Mouse (Mus musculus) cortical plate, adult 2 months (tissue): ENCODE measurements around the gene Plxna4. TPM values are rescaled to one million over a fixed set of nuclear protein-coding genes. Genes with fewer than 3 reads are reported as not detected.
A peak's percentile ranks its signal among the peaks of the same experiment; 100 is the strongest.

Source experiments
- H3K27ac ChIP-seq: fragments of 200-500 bp; 2 replicates; pipeline ENCODE4 v1.5.1; 2012; ENCODE audit warnings: low read length, control low read depth, inconsistent platforms; ENCODE audit not compliant: insufficient read depth
- H3K4me1 ChIP-seq: fragments of 200-500 bp; 2 replicates; pipeline ENCODE4 v1.6.1; 2011; ENCODE audit warnings: low read length; ENCODE audit not compliant: control insufficient read depth, insufficient read depth
- H3K4me3 ChIP-seq: fragments of 200-500 bp; 2 replicates; pipeline ENCODE4 v1.5.1; 2011; ENCODE audit warnings: mild to moderate bottlenecking, low read length, control low read depth; ENCODE audit not compliant: insufficient read depth
- CTCF ChIP-seq: fragments of 200-500 bp; IDR thresholded peaks from 2 replicates; pipeline ENCODE4 v1.5.1; 2011; ENCODE audit warnings: mild to moderate bottlenecking, control low read depth, low read length; ENCODE audit not compliant: insufficient read depth; ENCODE audit errors: extremely low read depth
- POLR2A ChIP-seq: fragments of 200-500 bp; IDR thresholded peaks from 2 replicates; pipeline ENCODE4 v1.6.1; 2011; ENCODE audit warnings: mild to moderate bottlenecking, low read length, control low read depth; ENCODE audit not compliant: insufficient read depth; ENCODE audit errors: extremely low read depth
- polyA plus RNA-seq: library from polyadenylated mRNA; depleted of rRNA; stranded (reverse); fragments of >200 nt; gene quantifications from 2 replicates; pipeline ENCODE4 v1.2.3, GENCODE M21; 2012

The Plxna4 gene
- polyA plus RNA-seq, 1 experiment, result 14.9 TPM

DNA sequence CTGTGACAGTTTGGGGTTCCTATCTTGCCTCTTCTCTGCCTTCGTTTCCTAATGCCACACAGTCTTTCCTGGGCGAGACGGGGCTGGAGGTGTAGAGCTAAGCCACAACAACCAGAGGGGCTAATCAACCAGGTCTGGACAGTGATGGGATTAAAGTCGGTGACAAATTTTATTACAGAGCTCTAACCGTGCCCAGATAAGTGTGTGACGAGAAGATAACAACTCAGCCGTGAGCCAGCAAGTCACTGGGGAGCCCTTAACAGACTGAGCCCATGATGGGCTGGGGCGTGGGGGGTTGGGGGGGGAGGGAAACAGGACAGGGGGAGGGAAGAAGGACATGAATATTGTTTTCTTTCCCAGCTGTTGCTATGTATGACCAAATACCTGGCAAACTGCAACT lies 123.4 kb downstream of the Plxna4 start:
- no peak for TF ChIP-seq CTCF
- TF ChIP-seq POLR2A, result no peak
- Histone ChIP-seq H3K4me3 (no peak overlapping the region), H3K4me1 (peaks cover 14% of the 10 kb centered on the region), H3K27ac (no peak overlapping the region)

DNA sequence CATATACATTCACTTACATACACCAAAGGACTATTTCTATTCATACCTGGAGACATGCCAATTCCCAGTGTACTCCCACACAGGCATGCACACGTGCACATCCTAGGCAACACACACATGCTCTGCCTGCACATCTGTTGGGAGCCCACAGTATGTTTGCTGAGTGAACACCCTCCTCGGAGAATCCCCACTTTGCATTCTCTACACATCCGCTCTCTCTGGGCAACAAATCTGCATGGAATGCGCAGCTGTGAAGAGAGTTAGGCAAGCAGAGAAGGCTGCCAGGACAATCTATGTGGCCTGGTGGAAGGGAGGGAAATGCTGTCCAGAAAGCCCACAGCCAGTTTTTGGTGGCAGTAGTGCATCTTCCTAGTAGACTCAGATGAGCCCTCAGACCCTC lies 123.9 kb downstream of the Plxna4 start:
- Histone ChIP-seq H3K27ac (no peak overlapping the region), H3K4me3 (no peak overlapping the region), H3K4me1 (peaks cover 14% of the 10 kb centered on the region)
- TF ChIP-seq CTCF (no peak), POLR2A (no peak)

DNA sequence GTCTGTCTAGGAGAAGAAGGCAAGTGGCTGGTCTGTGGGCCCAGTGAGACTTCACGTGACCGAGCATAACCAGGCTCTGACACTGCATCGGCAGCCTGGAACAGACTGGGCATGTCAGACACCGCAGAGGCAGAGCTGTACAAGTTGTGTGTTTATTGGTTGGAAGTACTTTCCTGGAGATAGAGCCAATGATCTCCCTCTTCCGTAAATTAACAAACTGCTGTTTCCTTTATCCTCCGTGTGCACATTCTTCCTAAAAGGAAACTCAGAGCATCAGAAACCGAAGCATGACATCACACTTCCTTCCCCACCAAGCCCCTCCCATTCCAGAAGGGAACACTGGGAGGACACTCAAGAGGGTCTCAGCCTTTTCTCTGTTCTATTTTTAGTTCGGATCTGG lies 127.6 kb downstream of the Plxna4 start:
- TF ChIP-seq POLR2A, result no peak
- no peak for TF ChIP-seq CTCF
- H3K4me1 ChIP-seq, result peaks cover 9% of the 10 kb centered on the region
- no peak overlapping the region for H3K4me3 ChIP-seq
- H3K27ac ChIP-seq, result no peak overlapping the region

DNA sequence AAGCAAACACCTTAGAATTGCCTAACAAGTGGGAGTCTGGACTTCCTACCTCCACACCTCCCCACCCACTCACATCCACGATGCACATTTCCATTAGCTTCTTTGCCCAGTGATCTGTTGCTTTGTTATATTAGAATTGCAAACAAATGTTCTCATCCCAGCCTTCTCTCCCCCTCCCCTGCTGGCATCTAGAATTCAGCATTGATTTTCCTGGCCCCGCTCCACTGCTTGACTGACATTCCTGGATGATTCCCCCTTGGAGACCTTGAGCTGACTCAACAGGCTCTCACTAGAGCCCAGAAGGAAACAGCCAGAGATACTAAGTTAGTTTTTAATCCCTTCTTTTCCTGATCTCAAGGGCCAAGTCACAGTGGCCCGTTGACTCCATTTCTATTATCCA lies 131.4 kb downstream of the Plxna4 start:
- Histone ChIP-seq H3K27ac (no peak overlapping the region), H3K4me1 (peaks cover 4% of the 10 kb centered on the region; the same call in 1 of the 2 replicates), H3K4me3 (no peak overlapping the region)
- no peak for TF ChIP-seq POLR2A
- TF ChIP-seq CTCF, result no peak

DNA sequence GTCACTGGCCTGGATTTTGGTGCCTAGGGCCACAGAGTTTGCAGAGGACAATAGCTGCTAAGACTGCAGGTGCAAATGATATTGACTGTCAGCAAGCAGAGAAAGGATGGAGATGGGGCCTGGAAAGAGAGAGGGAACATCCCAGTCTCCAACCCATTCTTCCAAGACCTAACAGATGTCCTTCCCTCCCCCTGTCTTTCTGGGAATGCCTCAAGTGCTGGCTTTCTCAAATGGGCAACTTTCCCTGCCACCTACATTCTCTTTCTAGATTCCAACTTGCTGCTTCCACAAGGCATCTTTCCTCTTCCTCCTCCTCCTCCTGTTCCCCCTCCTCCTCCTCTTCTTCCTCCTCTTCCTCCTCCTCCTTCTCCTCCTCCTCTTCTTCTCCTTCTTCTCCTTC lies 136.1 kb downstream of the Plxna4 start:
- no peak overlapping the region for H3K27ac ChIP-seq
- no peak for TF ChIP-seq POLR2A
- no peak for TF ChIP-seq CTCF
- H3K4me3 ChIP-seq, result no peak overlapping the region
- H3K4me1 ChIP-seq, result peaks cover 10% of the 10 kb centered on the region

DNA sequence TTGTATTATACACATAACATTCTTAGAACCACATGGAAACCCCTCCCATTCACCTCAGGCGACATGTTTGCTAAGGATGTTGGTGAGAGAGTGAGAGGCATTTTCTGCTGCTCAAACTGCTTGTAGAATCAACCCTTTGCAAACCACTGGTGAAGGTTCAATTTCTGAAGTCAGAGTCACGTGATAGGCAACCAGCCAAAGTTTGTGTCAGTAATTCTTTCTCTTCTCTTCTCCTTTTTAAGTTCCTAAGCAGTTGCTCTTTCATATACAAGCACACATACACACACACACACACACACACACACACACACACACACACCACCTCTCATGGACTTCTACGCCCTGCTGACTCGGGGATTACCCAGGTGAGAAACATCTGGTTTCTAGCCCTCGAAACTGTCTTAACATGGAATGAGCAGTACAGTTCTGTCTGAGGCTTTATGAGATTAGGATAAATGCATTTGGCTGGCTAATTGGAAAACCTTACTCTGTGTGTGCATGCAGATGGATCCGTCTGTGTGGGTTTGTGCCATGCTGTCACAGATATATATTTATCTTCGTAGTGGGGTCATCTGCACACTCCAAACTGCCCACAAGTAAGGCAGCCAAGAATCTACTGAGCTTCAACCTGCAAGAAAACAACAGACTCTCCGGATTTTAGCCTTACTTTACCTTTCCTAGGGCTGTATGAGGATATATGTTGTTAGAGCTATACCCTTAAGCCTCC lies 138.6 kb downstream of the Plxna4 start:
- no peak overlapping the region for H3K27ac ChIP-seq
- no peak overlapping the region for H3K4me3 ChIP-seq
- H3K4me1 ChIP-seq, result peaks cover 21% of the 10 kb centered on the region
- TF ChIP-seq POLR2A (no peak), CTCF (no peak)

DNA sequence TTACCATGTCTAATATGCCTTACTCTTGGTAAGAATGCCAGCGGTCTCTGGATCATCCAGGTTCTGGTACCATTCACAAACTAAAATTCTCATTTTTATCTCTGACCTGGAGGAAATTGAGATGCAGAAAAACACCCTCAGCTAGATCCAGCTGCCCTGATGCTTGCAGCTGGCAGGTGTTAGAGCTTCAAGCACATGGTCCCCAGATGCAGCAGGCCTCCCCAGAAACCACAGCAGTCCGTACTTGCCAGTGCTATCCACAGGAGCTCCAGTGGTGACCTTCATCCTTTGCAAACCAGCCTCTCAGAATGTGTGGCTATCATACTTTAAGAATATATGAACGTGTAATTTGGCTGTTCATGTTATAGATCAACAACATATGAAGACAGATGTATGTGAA lies 139.2 kb downstream of the Plxna4 start:
- Histone ChIP-seq H3K27ac (no peak overlapping the region), H3K4me1 (peaks cover 24% of the 10 kb centered on the region), H3K4me3 (no peak overlapping the region)
- TF ChIP-seq CTCF (no peak), POLR2A (no peak)

DNA sequence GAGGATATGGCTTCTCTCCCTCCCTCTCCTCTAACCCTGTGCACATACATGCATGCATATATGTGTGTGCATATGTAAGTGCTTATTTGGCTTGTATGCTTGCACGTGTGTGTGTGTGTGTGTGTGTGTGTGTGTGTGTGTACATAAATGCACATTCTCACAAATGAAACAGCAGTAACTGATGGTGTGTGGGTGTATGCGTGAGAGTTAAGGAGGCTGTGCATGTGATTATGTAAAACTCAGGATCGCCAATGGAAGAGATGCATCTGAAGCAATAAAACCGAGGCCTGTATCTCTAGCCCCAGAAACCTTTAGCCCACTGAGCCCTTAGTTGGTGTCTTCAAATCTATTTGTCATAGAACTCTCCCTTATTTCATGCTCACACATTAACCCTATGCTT lies 141.7 kb downstream of the Plxna4 start:
- Histone ChIP-seq H3K4me1 (peaks cover 28% of the 10 kb centered on the region), H3K27ac (no peak overlapping the region; the same call in 1 of the 2 replicates), H3K4me3 (no peak overlapping the region)
- TF ChIP-seq CTCF (no peak), POLR2A (no peak)

DNA sequence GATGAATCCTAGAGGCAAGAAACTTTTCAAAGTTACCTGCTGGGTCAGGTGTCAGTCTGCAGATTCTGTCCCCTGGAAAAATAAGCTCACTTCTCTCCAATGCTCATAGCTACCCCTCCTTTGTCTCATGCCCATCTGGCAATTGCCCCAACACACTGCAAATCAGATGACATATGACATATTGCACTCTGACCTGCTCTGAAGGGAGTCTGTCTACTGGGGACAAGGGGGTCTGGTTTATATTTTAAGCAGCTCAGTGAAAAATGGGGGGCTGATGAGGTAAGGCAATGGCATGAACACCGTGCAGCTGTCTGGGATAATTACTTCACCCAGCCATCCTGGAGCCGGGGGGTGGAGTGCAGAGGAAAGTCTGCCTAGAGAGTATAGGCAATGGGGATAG lies 142.7 kb downstream of the Plxna4 start:
- Histone ChIP-seq H3K27ac (peak overlapping the region; percentile 78; the same call in 1 of the 2 replicates), H3K4me1 (peaks cover 27% of the 10 kb centered on the region), H3K4me3 (no peak overlapping the region)
- no peak for TF ChIP-seq POLR2A
- TF ChIP-seq CTCF, result no peak

DNA sequence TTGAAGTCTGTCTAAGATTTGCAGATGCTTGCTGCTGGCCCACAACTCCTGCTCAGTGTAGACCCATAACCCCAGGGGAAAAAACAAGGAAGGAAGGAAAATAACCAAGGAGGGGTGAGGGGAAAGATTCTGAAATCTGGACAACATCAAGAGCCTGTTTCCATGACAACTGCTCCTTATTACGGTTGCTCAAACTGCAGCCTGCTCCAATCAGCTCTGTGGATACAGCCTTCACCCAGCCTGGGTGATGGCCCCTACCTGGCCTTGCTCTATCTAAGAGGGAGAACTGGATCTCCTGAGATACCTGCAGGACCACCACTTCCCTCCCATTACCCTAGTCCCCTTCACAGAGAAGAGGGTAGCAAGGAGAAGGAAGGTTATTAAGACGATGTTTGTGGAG lies 143.6 kb downstream of the Plxna4 start:
- H3K4me1 ChIP-seq, result peaks cover 25% of the 10 kb centered on the region
- no peak overlapping the region for H3K4me3 ChIP-seq
- TF ChIP-seq CTCF (no peak), POLR2A (no peak)
- H3K27ac ChIP-seq, result peak overlapping the region; percentile 78
